In the genomic region with DNA sequence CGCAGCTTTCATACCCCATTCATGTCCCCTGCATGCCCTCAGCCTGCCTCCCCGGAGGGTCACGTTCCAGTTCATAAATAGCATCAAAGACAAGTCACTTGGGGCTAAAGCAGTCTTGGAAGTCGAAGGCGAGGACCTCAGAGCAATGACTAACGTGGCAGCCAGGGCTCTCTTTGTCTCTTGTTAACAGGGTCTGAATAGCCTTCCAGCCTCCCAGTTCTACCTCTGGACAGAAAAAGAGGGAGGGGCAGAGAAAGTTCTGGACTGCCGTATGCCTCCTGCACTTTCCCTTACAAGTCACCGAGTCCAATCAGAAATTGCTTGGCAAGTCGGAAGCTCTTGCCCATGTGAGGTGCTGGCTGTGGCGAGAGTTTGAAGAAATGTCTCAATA, we compare ENCODE assay signal across 9 mouse cellular contexts. TPM values are rescaled to one million over a fixed set of nuclear protein-coding genes. Genes with fewer than 3 reads are reported as not detected.
DNase-seq lines count a peak whose midpoint lies in the region; ATAC-seq lines count a peak whose summit lies in the region.
"Had no signal": no experiment of that assay in that cellular context is flagged by ENCODE, and none has a peak within 500 bp of the region (broad histone marks: within the 10 kb centered on the region; RNA-seq: fewer than 3 reads in every experiment).

No protein-coding gene starts in this region.

- H3K4me3 ChIP-seq in midbrain, embryonic 10.5 days, result no peak overlapping the region
- H3K4me3 ChIP-seq in midbrain, embryonic 14.5 days (replicated peaks; ENCODE audit: low read depth, low read length), result no peak overlapping the region
- no peak overlapping the region for H3K4me3 ChIP-seq in heart, embryonic 12.5 days
- no peak overlapping the region for H3K4me3 ChIP-seq in forebrain, embryonic 12.5 days (replicated peaks)

- no peak for DNase-seq in midbrain, embryonic 10.5 days (ENCODE audit: low spot score)
- DNase-seq in midbrain, embryonic 14.5 days, result no peak
- DNase-seq in kidney, adult 9 months, result peak; percentile 34
- peak; percentile 48 for DNase-seq in retina, postnatal 1 day
- DNase-seq in ovary, postnatal 36 days (ENCODE audit: low spot score), result no peak
- no peak for DNase-seq in right cerebral cortex, adult 18-20 months
- DNase-seq: thymus, postnatal 4 days had no signal

- no peak; the same call in 1 of the 2 replicates for ATAC-seq in midbrain, embryonic 14.5 days (ENCODE audit: low FRiP score, low TSS enrichment)
- no peak for ATAC-seq in heart, embryonic 12.5 days (ENCODE audit: insufficient number of reproducible peaks, low FRiP score)
- no peak for ATAC-seq in forebrain, embryonic 12.5 days (ENCODE audit: low FRiP score)

- H3K9ac ChIP-seq in midbrain, embryonic 14.5 days (replicated peaks; ENCODE audit: low read length), result no peak overlapping the region
- H3K9ac ChIP-seq in heart, embryonic 12.5 days, result 0 out of 2 replicates have a peak overlapping the region, but pooled peaks have one; percentile 42
- no peak overlapping the region for H3K9ac ChIP-seq in forebrain, embryonic 12.5 days

- H3K4me1 ChIP-seq in midbrain, embryonic 10.5 days, result peaks cover 14% of the 10 kb centered on the region
- 0 out of 2 replicates have a peak, but pooled peaks cover 6% of the 10 kb centered on the region for H3K4me1 ChIP-seq in midbrain, embryonic 14.5 days (ENCODE audit: control insufficient read depth, insufficient read depth, low read length)
- H3K4me1 ChIP-seq in heart, embryonic 12.5 days (replicated peaks), result peaks cover 14% of the 10 kb centered on the region
- H3K4me1 ChIP-seq in forebrain, embryonic 12.5 days, result 0 out of 2 replicates have a peak, but pooled peaks cover 4% of the 10 kb centered on the region

- H3K9me3 ChIP-seq in midbrain, embryonic 10.5 days (replicated peaks), result no peaks in the 10 kb centered on the region
- no peaks in the 10 kb centered on the region for H3K9me3 ChIP-seq in midbrain, embryonic 14.5 days (ENCODE audit: control insufficient read depth, low read length)
- no peaks in the 10 kb centered on the region for H3K9me3 ChIP-seq in heart, embryonic 12.5 days (replicated peaks)
- no peaks in the 10 kb centered on the region for H3K9me3 ChIP-seq in forebrain, embryonic 12.5 days

- H3K4me2 ChIP-seq in midbrain, embryonic 14.5 days (ENCODE audit: low read length), result no peak overlapping the region
- peak overlapping the region; percentile 53 for H3K4me2 ChIP-seq in heart, embryonic 12.5 days
- no peak overlapping the region for H3K4me2 ChIP-seq in forebrain, embryonic 12.5 days

- WGBS in midbrain, embryonic 10.5 days, result 50% methylated on average over 10 of the region's 10 CpGs
- WGBS in midbrain, embryonic 14.5 days, result 38% methylated on average over 10 of the region's 10 CpGs
- WGBS in heart, embryonic 12.5 days, result 29% methylated on average over 10 of the region's 10 CpGs
- WGBS in forebrain, embryonic 12.5 days, result 46% methylated on average over 10 of the region's 10 CpGs

- peaks cover 10% of the 10 kb centered on the region for H3K27me3 ChIP-seq in midbrain, embryonic 10.5 days (ENCODE audit: low read depth, poor library complexity, severe bottlenecking)
- H3K27me3 ChIP-seq in midbrain, embryonic 14.5 days (ENCODE audit: control insufficient read depth, insufficient read depth, low read length), result no peaks in the 10 kb centered on the region
- H3K27me3 ChIP-seq in heart, embryonic 12.5 days (replicated peaks), result no peaks in the 10 kb centered on the region
- H3K27me3 ChIP-seq in forebrain, embryonic 12.5 days, result no peaks in the 10 kb centered on the region; the same call in 1 of the 2 replicates

- peak overlapping the region; percentile 38; the same call in 1 of the 2 replicates for H3K27ac ChIP-seq in midbrain, embryonic 10.5 days (replicated peaks)
- no peak overlapping the region for H3K27ac ChIP-seq in midbrain, embryonic 14.5 days (replicated peaks; ENCODE audit: low read depth, low read length)
- H3K27ac ChIP-seq in heart, embryonic 12.5 days (ENCODE audit: poor library complexity, severe bottlenecking), result peak overlapping the region; percentile 71
- no peak overlapping the region for H3K27ac ChIP-seq in forebrain, embryonic 12.5 days

- H3K36me3 ChIP-seq in midbrain, embryonic 10.5 days, result no peaks in the 10 kb centered on the region
- H3K36me3 ChIP-seq in midbrain, embryonic 14.5 days (ENCODE audit: control insufficient read depth, insufficient read depth, low read length), result no peaks in the 10 kb centered on the region
- no peaks in the 10 kb centered on the region for H3K36me3 ChIP-seq in heart, embryonic 12.5 days
- H3K36me3 ChIP-seq in forebrain, embryonic 12.5 days (replicated peaks), result no peaks in the 10 kb centered on the region

RNA-seq across cellular contexts. Expression of gene Nudt4, which starts 47.4 kb away (rescaled TPM):
- polyA plus RNA-seq in midbrain, embryonic 10.5 days (2016; fragmentation: Nextera tagmentation; extraction: Ambion mirVana), result 90.8 and 91.5 TPM in 2 replicates
- 64.9 and 80.0 TPM in 2 replicates for polyA plus RNA-seq in midbrain, embryonic 14.5 days (2014; fragmentation: Nextera tagmentation; extraction: Ambion mirVana)
- 152 and 155 TPM in 2 replicates for polyA plus RNA-seq in heart, embryonic 12.5 days (2016; fragmentation: Nextera tagmentation; extraction: Ambion mirVana)
- polyA plus RNA-seq in forebrain, embryonic 12.5 days (2016; fragmentation: Nextera tagmentation; extraction: Ambion mirVana), result 107 and 108 TPM in 2 replicates

Comparison
In these comparisons a context has a peak if more than half of its experiments do, and no peak if none do; other contexts are left out.
1. H3K27ac ChIP-seq: peak in midbrain, embryonic 10.5 days (single experiment) and heart, embryonic 12.5 days (single experiment); none in midbrain, embryonic 14.5 days (single experiment) and forebrain, embryonic 12.5 days (single experiment).
2. DNase-seq: peak in kidney, adult 9 months (single experiment) and retina, postnatal 1 day (single experiment); none in midbrain, embryonic 10.5 days (single experiment), midbrain, embryonic 14.5 days (single experiment), ovary, postnatal 36 days (single experiment) and right cerebral cortex, adult 18-20 months (single experiment).